Comparison of ENCODE assay signal across 13 mouse cellular contexts in the genomic region with DNA sequence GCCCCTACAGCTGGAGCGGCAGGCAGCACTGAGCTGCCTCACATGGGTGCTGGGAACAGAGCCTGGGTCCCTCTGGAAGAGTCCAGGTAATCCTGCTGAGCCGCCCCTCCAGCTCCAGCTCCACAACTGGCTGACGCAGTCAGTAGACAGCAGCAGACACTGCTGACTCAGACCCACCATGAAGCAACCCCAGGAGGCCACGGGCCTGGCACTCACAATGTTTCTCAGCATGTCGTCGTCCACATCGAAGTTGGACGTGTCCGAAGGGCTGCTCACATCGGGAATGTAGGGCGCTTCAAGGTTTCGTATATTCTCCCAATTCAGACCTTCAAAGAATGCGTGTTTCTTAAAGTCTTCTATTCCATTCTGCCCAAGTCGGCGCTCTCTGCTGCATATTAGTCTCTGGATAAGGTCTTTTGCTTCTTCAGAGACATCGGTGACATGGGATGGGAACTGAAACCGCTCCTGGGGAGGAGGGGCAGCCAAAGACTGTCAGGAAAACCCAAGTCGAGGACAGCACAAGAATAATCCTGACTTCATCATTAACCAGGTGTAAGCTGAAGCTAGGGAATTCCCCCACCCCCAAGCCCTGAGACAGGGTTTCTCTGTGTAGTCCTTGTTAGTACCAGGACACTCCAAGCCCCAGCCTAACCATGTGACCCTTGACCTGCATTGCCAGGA. TPM values are rescaled to one million over a fixed set of nuclear protein-coding genes. Genes with fewer than 3 reads are reported as not detected.
"Had no signal": no experiment of that assay in that cellular context is flagged by ENCODE, and none has a peak within 500 bp of the region (broad histone marks: within the 10 kb centered on the region; RNA-seq: fewer than 3 reads in every experiment).

No protein-coding gene starts in this region.

- H3K27ac ChIP-seq: kidney, embryonic 15.5 days; limb, embryonic 10.5 days; liver, embryonic 15.5 days; midbrain, embryonic 13.5 days; neural tube, embryonic 15.5 days had no signal

- H3K4me3 ChIP-seq: kidney, embryonic 15.5 days; limb, embryonic 10.5 days; liver, embryonic 15.5 days; midbrain, embryonic 13.5 days; myocyte; neural tube, embryonic 15.5 days had no signal

- H3K4me1 ChIP-seq: kidney, embryonic 15.5 days; limb, embryonic 10.5 days; liver, embryonic 15.5 days; midbrain, embryonic 13.5 days; neural tube, embryonic 15.5 days had no signal

- H3K27me3 ChIP-seq: kidney, embryonic 15.5 days; liver, embryonic 15.5 days; midbrain, embryonic 13.5 days; neural tube, embryonic 15.5 days had no signal

- DNase-seq: kidney, postnatal 14 days; lung, adult 2 months; lung, postnatal 36 days; thymus, postnatal 36 days had no signal

- ATAC-seq: lung, postnatal 0 days; midbrain, embryonic 13.5 days had no signal

RNA-seq across cellular contexts. Expression of gene Amn, which starts 55.0 kb away (rescaled TPM):
- total RNA-seq: megakaryocyte progenitor cell, adult 5-6 weeks had no signal
- polyA plus RNA-seq: neural tube, embryonic 11.5 days had no signal
